Mouse (Mus musculus): Measurements from ENCODE around the gene Klf9. TPM values are rescaled to one million over a fixed set of nuclear protein-coding genes. Genes with fewer than 3 reads are reported as not detected.

The Klf9 gene
- polyA plus RNA-seq (2012; fragmentation: generic; extraction: Trizol): 1 to 10 TPM in 1 of 2 experiments, under 1 TPM in 1; 0.46 to 3.1 TPM

DNA sequence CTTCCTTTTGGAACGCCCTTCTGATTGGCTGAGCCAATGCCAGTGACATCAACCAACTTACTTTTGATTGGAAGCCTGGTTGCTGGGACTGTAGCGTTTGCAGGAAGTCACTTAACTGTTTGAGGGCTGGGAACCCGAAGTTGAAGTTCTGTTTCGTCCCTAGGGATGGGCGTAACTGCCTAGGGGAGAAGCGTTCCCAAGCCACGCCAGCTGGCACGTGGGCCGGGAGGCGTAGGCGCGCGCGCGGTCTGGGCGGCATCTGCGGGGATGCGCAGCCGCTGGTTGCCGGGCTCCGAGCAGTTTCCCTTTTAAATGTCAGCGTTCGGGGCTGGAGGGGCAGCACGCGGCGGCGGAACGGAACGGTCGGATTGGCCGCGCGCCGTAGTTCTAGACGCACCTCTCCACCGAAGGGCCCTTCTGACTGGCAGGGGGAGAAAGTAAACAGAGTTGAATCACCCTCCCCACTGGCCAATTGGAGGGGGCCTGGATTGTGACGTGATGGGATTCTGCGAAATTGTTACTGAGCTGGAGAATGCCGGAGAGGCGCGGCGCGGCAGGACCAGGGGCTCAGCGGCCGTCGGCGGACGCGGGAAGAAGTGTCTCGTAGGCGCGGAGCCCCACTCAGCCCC lies at the start of gene Klf9:
TSS of gene Klf9 (plus strand) at position 538 of the 629 bp plus-strand sequence.

Other genes with a start within 250 kb of the Klf9 start
- gene Smc5, start 132.7 kb downstream of the Klf9 start, polyA plus RNA-seq (2012; fragmentation: generic; extraction: Trizol): 1 to 10 TPM in 1 of 2 experiments, under 1 TPM in 1; 0.32 to 3.1 TPM